Mouse (Mus musculus) E14TG2a.4 (cell line): ENCODE data around the gene Epha4.
A peak's percentile ranks its signal among the peaks of the same experiment; 100 is the strongest.

ENCODE experiments used
- H3K27me3 ChIP-seq: 2 replicates; pipeline ENCODE4 v1.6.1; 2014; ENCODE audit warnings: low read length, control low read depth; ENCODE audit not compliant: insufficient read depth
- H3K36me3 ChIP-seq: 2 replicates; pipeline ENCODE4 v1.6.1; 2014; ENCODE audit warnings: low read length, control low read depth; ENCODE audit not compliant: insufficient read depth
- H3K4me1 ChIP-seq: replicated peaks from 2 replicates; pipeline ENCODE4 v1.6.1; 2014; ENCODE audit warnings: low read depth, low read length, control low read depth
- H3K4me3 ChIP-seq: replicated peaks from 2 replicates; pipeline ENCODE4 v1.5.1; 2014; ENCODE audit warnings: mild to moderate bottlenecking, low read length
- H3K9me3 ChIP-seq: 2 replicates; pipeline ENCODE4 v1.6.1; 2014; ENCODE audit warnings: low read length, control low read depth
- CTCF ChIP-seq: conservative IDR thresholded peaks from 2 replicates; pipeline ENCODE4 v1.5.1; 2014; ENCODE audit warnings: low read length
- NANOG ChIP-seq: IDR thresholded peaks from 2 replicates; pipeline ENCODE4 v1.6.1; 2014; ENCODE audit warnings: borderline replicate concordance, low read length, mixed read lengths
- POU5F1 ChIP-seq: IDR thresholded peaks from 2 replicates; pipeline ENCODE4 v1.6.1; 2014; ENCODE audit warnings: low read length, borderline replicate concordance

Epha4 gene

DNA sequence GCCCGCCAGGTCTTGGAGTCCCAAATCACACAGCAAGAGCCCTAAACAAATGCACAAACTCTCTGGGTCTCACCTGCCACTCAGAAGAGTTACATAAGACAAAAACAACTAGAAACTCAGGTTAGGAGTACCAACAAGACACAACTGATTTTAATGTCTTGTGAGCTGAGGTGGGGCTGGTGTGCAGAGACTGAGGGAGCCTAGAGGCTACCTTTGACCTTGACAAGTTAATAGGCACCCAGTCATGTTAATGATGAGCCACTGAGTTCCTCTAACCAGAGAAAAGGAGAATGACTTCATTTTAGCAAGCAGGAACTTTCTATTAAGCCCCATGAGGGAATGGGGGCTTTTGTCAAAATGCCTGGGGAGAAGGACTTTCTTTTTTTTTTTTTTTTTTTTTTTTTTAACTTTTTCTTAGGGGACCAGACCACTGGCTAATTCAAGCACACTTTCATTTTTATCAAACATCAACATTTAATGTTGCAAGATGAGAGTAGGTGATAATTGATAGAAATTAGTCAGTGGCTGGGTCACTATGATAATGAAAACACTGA, 67.8 kb downstream of the Epha4 start:
- peak overlapping the region; percentile 46 for H3K4me3 ChIP-seq
- no peaks in the 10 kb centered on the region for H3K9me3 ChIP-seq
- no peaks in the 10 kb centered on the region for H3K27me3 ChIP-seq
- no peak for TF ChIP-seq POU5F1
- TF ChIP-seq NANOG = peak; percentile 75; the same call in 1 of the 2 replicates
- H3K36me3 ChIP-seq = peaks cover 25% of the 10 kb centered on the region
- H3K4me1 ChIP-seq = peaks cover 98% of the 10 kb centered on the region

DNA sequence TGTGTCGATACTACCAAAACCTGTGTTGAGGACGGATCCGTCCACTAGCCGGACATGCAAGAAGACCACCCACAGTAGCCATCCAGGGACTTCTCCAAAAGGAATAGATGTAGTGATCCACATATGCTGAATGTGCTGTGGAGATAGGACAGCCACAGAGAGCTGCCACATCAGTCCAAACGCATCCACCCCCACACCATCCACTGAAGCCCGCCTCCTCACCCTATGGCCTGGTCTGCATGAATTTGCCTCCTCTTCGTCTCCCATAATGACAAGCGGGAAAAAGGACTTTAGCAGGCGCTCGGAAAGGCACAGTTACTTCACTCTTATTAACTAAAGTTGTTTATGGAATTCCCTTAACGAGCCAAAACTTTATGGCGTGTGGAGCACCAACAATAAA, 68.5 kb downstream of the Epha4 start:
- no peaks in the 10 kb centered on the region for H3K9me3 ChIP-seq
- peaks cover 98% of the 10 kb centered on the region for H3K4me1 ChIP-seq
- H3K4me3 ChIP-seq = peak overlapping the region; percentile 46
- peaks cover 24% of the 10 kb centered on the region for H3K36me3 ChIP-seq
- TF ChIP-seq CTCF = no peak
- no peak for TF ChIP-seq NANOG
- TF ChIP-seq POU5F1 = no peak
- no peaks in the 10 kb centered on the region for H3K27me3 ChIP-seq

DNA sequence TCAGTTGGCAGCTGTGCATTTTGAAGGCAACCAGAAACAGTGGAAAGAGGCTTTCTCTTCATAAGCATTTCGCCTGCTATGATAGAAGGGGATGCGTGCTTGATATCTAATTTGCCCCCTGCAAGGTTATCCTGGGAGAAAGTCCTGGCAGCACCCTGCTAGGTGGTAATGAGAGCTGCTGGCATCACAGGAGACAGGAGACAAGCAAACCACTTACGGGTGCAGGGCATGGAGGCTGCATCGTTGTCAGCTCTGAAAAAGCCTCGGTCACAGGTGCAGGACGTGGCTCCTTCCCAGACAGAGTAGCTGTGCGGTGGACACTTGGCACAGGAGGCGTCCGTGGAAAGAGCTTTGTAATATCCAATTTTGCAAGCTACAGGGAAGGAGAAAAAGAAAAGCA, 70.2 kb downstream of the Epha4 start:
- H3K27me3 ChIP-seq = no peaks in the 10 kb centered on the region
- H3K36me3 ChIP-seq = peaks cover 37% of the 10 kb centered on the region
- no peaks in the 10 kb centered on the region for H3K9me3 ChIP-seq
- H3K4me1 ChIP-seq = peaks cover 99% of the 10 kb centered on the region
- peak overlapping the region; percentile 37; the same call in 1 of the 2 replicates for H3K4me3 ChIP-seq
- TF ChIP-seq NANOG = no peak
- no peak for TF ChIP-seq POU5F1
- TF ChIP-seq CTCF = no peak

DNA sequence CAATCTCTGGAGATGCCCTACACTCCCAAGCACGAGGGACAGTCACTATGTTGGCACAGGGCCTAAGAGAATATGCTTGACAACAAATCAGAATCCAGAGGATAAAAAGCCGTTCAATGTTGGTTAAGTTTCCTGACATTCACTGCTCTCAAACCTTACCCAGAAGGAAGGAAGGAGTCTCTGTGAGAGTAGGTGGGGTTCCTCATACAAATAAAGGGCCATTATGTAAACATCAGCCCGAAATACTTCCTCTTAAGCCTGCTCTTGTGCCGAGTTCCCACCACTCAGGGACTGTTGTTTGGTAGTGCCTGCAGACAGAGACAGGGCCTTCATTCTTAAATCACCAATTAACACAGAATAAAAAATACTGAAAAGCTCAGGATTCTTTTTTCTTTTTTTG, 72.9 kb downstream of the Epha4 start:
- no peak overlapping the region for H3K4me3 ChIP-seq
- H3K36me3 ChIP-seq = peaks cover 50% of the 10 kb centered on the region
- peaks cover 98% of the 10 kb centered on the region for H3K4me1 ChIP-seq
- no peaks in the 10 kb centered on the region for H3K9me3 ChIP-seq
- no peaks in the 10 kb centered on the region for H3K27me3 ChIP-seq
- peak; percentile 74 for TF ChIP-seq NANOG
- no peak for TF ChIP-seq CTCF

DNA sequence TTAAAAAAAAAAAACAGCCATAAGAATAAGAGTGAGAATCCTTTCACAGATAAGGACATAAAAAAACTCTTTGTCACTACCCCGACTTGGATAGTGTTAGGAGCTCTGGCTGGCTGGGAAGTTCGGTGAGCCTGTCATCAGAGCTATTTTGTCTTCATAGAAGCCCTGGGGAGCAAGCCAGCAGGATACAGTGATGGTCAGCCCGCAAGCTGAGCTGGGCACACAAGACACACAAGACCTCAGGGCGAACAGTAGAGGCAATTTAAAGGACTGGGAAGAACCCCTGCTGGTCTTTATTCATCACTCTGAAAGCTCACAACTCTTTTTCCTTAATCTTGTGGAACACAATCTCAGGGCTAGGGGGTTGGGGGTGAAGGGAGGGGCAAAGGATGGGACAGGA, 73.5 kb downstream of the Epha4 start:
- Histone ChIP-seq H3K4me1 (peaks cover 98% of the 10 kb centered on the region), H3K27me3 (no peaks in the 10 kb centered on the region), H3K36me3 (peaks cover 54% of the 10 kb centered on the region), H3K4me3 (no peak overlapping the region), H3K9me3 (no peaks in the 10 kb centered on the region)
- TF ChIP-seq NANOG (peak; percentile 84), POU5F1 (no peak), CTCF (no peak)

DNA sequence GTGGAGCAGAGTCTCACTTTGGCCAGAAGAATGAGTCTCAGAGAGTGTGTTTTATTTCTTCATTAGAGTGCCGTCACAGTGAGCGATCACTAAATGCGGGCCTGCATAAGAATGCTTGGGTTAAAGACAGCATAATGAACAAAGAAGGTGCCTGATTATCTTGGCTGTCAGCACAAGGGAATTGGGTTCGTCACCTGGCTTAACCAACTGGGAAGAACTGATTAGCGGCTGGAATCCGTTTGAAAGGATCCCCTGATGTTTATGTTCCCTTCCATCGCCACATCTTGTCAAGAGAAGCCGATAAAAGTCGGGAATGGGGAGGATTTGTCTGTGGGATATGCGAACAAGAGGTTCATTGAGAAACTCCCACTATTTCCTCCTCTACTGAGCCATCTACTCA, 74.4 kb downstream of the Epha4 start:
- Histone ChIP-seq H3K4me1 (peaks cover 95% of the 10 kb centered on the region), H3K36me3 (peaks cover 63% of the 10 kb centered on the region), H3K9me3 (no peaks in the 10 kb centered on the region), H3K4me3 (no peak overlapping the region), H3K27me3 (no peaks in the 10 kb centered on the region)
- TF ChIP-seq NANOG (peak; percentile 68; the same call in 1 of the 2 replicates), CTCF (no peak), POU5F1 (peak; percentile 84; the same call in 1 of the 2 replicates)

DNA sequence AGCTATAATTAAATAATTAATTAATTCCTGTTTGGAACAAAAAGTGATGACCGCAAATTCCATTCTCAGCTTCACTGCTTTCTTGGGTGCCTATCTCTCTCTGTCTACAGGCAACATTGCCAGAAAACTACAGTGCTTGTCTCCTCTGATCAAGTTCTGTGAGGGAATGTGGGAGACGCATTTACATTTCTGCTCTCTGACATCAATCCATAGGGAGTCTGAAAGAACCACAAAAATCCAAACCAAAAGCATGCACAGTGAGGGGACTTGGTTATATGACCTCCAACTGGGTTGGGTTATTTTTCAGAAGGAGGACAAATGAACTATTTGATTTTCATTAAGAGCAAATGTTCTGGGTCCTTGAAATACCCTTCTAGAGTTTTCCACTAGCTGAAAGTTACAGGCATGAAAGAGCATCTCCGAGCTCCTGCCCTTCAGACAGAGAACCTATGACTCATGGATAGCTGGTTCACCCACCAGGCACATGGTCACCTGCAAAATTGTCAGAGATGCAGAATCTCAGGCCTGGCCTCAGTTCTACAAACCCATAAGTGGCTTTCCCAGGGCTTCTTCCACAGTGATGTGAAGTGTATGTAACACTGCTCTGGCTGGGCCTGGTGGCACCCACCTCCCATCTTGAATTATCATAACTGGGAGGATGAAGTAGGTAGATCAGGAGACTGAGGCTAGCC, 75.4 kb downstream of the Epha4 start:
- Histone ChIP-seq H3K4me3 (no peak overlapping the region), H3K36me3 (peaks cover 65% of the 10 kb centered on the region), H3K9me3 (no peaks in the 10 kb centered on the region), H3K4me1 (peaks cover 93% of the 10 kb centered on the region), H3K27me3 (no peaks in the 10 kb centered on the region)
- TF ChIP-seq NANOG (no peak), CTCF (no peak), POU5F1 (no peak)

DNA sequence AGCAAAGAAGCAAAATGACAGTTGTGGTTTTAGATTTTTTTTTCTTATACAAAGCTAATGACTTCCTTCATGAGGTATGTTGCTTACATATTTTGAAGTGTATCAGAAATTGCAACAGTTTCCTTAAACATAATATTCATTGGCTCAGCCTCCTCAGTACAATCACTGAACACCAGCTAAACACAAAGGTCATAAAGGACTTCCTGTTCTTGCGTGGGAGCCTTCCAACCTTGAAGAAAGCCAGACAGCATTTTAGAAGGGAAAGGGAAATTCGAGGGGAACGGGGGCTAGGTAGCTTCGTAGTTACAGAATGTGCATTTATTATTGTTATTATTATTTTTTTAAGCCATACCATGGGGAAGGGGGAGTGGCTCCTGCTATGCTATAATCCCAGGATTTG, 76.2 kb downstream of the Epha4 start:
- H3K4me3 ChIP-seq = no peak overlapping the region
- no peaks in the 10 kb centered on the region for H3K9me3 ChIP-seq
- peaks cover 61% of the 10 kb centered on the region for H3K36me3 ChIP-seq
- no peaks in the 10 kb centered on the region for H3K27me3 ChIP-seq
- TF ChIP-seq POU5F1 (no peak), NANOG (no peak), CTCF (no peak)
- H3K4me1 ChIP-seq = peaks cover 84% of the 10 kb centered on the region
